Mouse (Mus musculus): ENCODE measurements around the gene Slc36a1.

DNA sequence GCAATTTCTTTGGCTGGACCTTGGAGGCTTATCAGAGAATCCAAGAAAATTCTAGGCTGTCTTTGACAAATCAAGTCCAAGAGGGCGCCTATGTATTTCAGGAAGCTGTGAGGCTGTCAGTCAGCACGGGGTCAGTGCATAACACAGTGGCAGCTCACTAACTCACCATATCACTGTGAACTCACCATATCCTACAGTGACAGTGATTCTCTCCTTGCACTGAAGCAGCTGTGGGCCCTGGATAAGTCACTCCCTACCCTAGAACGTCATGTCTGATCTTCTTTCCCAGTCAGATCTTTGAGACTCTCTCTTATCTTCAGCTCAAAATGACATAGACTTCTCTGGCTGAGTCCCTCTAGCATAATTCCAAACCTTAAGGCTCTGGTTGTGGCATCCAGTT, 35.3 kb downstream of the Slc36a1 start:
- no peak for TF ChIP-seq CTCF (IDR thresholded peaks at IDR 0.05; ENCODE audit: low read depth, low read length)
- TF ChIP-seq POLR2A (IDR thresholded peaks at IDR 0.05; ENCODE audit: insufficient read depth, low read length) = no peak
- TF ChIP-seq EP300 (IDR thresholded peaks at IDR 0.05; ENCODE audit: insufficient read depth, low read depth, low read length) = no peak

Measured in ES-Bruce4 (cell line).